In the genomic region with DNA sequence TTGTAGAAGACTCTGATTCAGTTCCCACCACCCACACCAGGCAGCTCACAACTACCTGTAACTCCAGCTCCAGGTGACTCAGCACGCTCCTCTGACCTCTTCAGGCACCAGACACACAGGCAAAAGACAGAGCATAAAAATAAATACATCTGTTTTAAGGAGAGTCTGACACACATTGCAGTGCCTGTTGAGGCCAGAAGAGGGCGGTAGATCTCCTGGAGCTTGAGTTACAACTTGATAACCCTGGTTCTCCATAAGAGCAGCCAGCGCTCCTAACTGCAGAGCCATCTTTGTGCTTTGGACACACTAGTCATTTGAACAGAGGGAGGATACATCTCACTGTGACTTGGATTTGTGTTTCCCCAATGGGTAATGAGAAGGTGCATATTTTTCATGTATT, we compare ENCODE assay signal across 10 mouse cellular contexts. TPM values are rescaled to one million over a fixed set of nuclear protein-coding genes. Genes with fewer than 3 reads are reported as not detected.
DNase-seq lines count a peak whose midpoint lies in the region; ATAC-seq and TF ChIP-seq lines count a peak whose summit lies in the region.
"Had no signal": no experiment of that assay in that cellular context is flagged by ENCODE, and none has a peak within 500 bp of the region (broad histone marks: within the 10 kb centered on the region; RNA-seq: fewer than 3 reads in every experiment).

No protein-coding gene starts in this region.

- WGBS in heart, postnatal 0 days = 43% methylated on average over 3 of the region's 3 CpGs
- 44% methylated on average over 3 of the region's 3 CpGs for whole genome bisulfite sequencing in limb, embryonic 11.5 days
- 56% methylated on average over 3 of the region's 3 CpGs for WGBS in hindbrain, embryonic 16.5 days

- no peak overlapping the region for H3K4me2 ChIP-seq in heart, postnatal 0 days (ENCODE audit: low read depth, low read length)
- H3K4me2 ChIP-seq in limb, embryonic 11.5 days (ENCODE audit: low read depth, severe bottlenecking) = no peak overlapping the region
- H3K4me2 ChIP-seq in hindbrain, embryonic 16.5 days (ENCODE audit: low read length) = no peak overlapping the region
- H3K4me2 ChIP-seq: liver, embryonic 15.5 days had no signal

- H3K4me3 ChIP-seq in heart, postnatal 0 days (ENCODE audit: low read depth, low read length) = no peak overlapping the region
- H3K4me3 ChIP-seq in limb, embryonic 11.5 days (ENCODE audit: low read depth, low read length) = no peak overlapping the region
- no peak overlapping the region for H3K4me3 ChIP-seq in hindbrain, embryonic 16.5 days (ENCODE audit: low read length)
- H3K4me3 ChIP-seq: liver, embryonic 15.5 days had no signal

- no peaks in the 10 kb centered on the region for H3K27me3 ChIP-seq in heart, postnatal 0 days (ENCODE audit: control insufficient read depth, insufficient read depth, low read length)
- H3K27me3 ChIP-seq in limb, embryonic 11.5 days (ENCODE audit: control insufficient read depth, insufficient read depth, low read length) = no peaks in the 10 kb centered on the region
- no peaks in the 10 kb centered on the region for H3K27me3 ChIP-seq in hindbrain, embryonic 16.5 days (replicated peaks; ENCODE audit: control insufficient read depth, insufficient read depth, low read length)
- H3K27me3 ChIP-seq: liver, embryonic 15.5 days had no signal

- peak; percentile 63 for TF ChIP-seq CTCF in heart, postnatal 0 days (IDR thresholded peaks at IDR 0.05; ENCODE audit: low read depth)

- H3K9me3 ChIP-seq in heart, postnatal 0 days (replicated peaks; ENCODE audit: control insufficient read depth, low read length) = no peaks in the 10 kb centered on the region
- H3K9me3 ChIP-seq in limb, embryonic 11.5 days (ENCODE audit: control insufficient read depth, low read length) = no peaks in the 10 kb centered on the region
- no peaks in the 10 kb centered on the region for H3K9me3 ChIP-seq in hindbrain, embryonic 16.5 days (ENCODE audit: control insufficient read depth, low read length)
- H3K9me3 ChIP-seq: liver, embryonic 15.5 days had no signal

- H3K36me3 ChIP-seq in heart, postnatal 0 days (replicated peaks; ENCODE audit: control insufficient read depth, insufficient read depth, low read length) = no peaks in the 10 kb centered on the region
- no peaks in the 10 kb centered on the region for H3K36me3 ChIP-seq in limb, embryonic 11.5 days (ENCODE audit: control insufficient read depth, insufficient read depth, low read length)
- H3K36me3 ChIP-seq in hindbrain, embryonic 16.5 days (ENCODE audit: control insufficient read depth, insufficient read depth, low read length) = no peaks in the 10 kb centered on the region
- H3K36me3 ChIP-seq: liver, embryonic 15.5 days had no signal

- H3K9ac ChIP-seq in heart, postnatal 0 days (replicated peaks; ENCODE audit: low read depth, low read length) = no peak overlapping the region
- H3K9ac ChIP-seq in limb, embryonic 11.5 days (ENCODE audit: low read length) = no peak overlapping the region
- H3K9ac ChIP-seq in hindbrain, embryonic 16.5 days (ENCODE audit: low read depth, low read length) = no peak overlapping the region
- H3K9ac ChIP-seq: liver, embryonic 15.5 days had no signal

- no peak overlapping the region for H3K27ac ChIP-seq in heart, postnatal 0 days (ENCODE audit: low read depth)
- H3K27ac ChIP-seq in limb, embryonic 11.5 days (replicated peaks; ENCODE audit: low read depth, low read length) = no peak overlapping the region
- no peak overlapping the region for H3K27ac ChIP-seq in hindbrain, embryonic 16.5 days (ENCODE audit: low read depth, low read length)
- H3K27ac ChIP-seq: liver, embryonic 15.5 days had no signal

- intact Hi-C loops in heart, postnatal 25 days (cut with DNase I) = no loop called here

- no peak for DNase-seq in heart, postnatal 0 days (ENCODE audit: low spot score)
- no peak for DNase-seq in heart, postnatal 25 days (ENCODE audit: low spot score)
- peak; percentile 69 for DNase-seq in CD4-positive helper T cell, adult 2 months (ENCODE audit: low read depth, low spot score)
- DNase-seq in adrenal gland, adult 2 months = peak; percentile 48
- peak; percentile 24 for DNase-seq in forelimb bud, embryonic 11.5 days (ENCODE audit: low read depth, low spot score)
- peak; percentile 33 for DNase-seq in limb, embryonic 11.5 days (ENCODE audit: low spot score)
- peak; percentile 11 to 16 for DNase-seq in right cerebral cortex, postnatal 36 days (ENCODE audit: low spot score in 2 of 2)

- TF ChIP-seq EP300 in heart, postnatal 0 days (IDR thresholded peaks at IDR 0.05; ENCODE audit: low read depth) = no peak

- ATAC-seq in heart, postnatal 0 days (ENCODE audit: insufficient read depth, low read depth) = no peak
- no peak for ATAC-seq in limb, embryonic 11.5 days (ENCODE audit: insufficient number of reproducible peaks, low FRiP score, low TSS enrichment, low read depth)
- no peak for ATAC-seq in hindbrain, embryonic 16.5 days

- no peaks in the 10 kb centered on the region for H3K4me1 ChIP-seq in heart, postnatal 0 days (ENCODE audit: control insufficient read depth, insufficient read depth)
- no peaks in the 10 kb centered on the region for H3K4me1 ChIP-seq in limb, embryonic 11.5 days (ENCODE audit: control insufficient read depth, insufficient read depth, low read length)
- no peaks in the 10 kb centered on the region for H3K4me1 ChIP-seq in hindbrain, embryonic 16.5 days (ENCODE audit: control insufficient read depth, insufficient read depth, low read depth, low read length)

RNA-seq across cellular contexts. Expression of gene Slc36a3, which starts 13.2 kb away (rescaled TPM):
- total RNA-seq in heart, postnatal 0 days (2014; rRNA removed; ENCODE audit: low replicate concordance) = not detected in 2 replicates
- polyA plus RNA-seq in heart, postnatal 0 days (2015; fragmentation: Nextera tagmentation; extraction: Ambion mirVana) = not detected in 2 replicates
- total RNA-seq in heart, postnatal 25 days (2021) = not detected
- total RNA-seq in adrenal gland, adult 2 months (2021) = not detected
- 0.16 TPM in 1 of 2 replicates, not detected in the other for polyA plus RNA-seq in adrenal gland, adult 2 months (2012; rRNA removed)
- polyA plus RNA-seq in limb, embryonic 11.5 days (2014; fragmentation: Nextera tagmentation; extraction: Ambion mirVana) = not detected in 2 replicates
- not detected in 2 replicates for polyA plus RNA-seq in hindbrain, embryonic 16.5 days (2015; fragmentation: Nextera tagmentation; extraction: Ambion mirVana)
- polyA plus RNA-seq: embryonic facial prominence, embryonic 14.5 days; liver, embryonic 15.5 days had no signal

RNA-seq across cellular contexts. Expression of gene Slc36a2, which starts 20.2 kb away (rescaled TPM):
- total RNA-seq in heart, postnatal 0 days (2014; rRNA removed; ENCODE audit: low replicate concordance) = 2.5 and 10.2 TPM in 2 replicates
- polyA plus RNA-seq in heart, postnatal 0 days (2015; fragmentation: Nextera tagmentation; extraction: Ambion mirVana) = 6.6 and 7.0 TPM in 2 replicates
- total RNA-seq in heart, postnatal 25 days (2021) = 10 to 100 TPM; 14.2 to 14.8 TPM
- total RNA-seq in adrenal gland, adult 2 months (2021) = 100 to 1,000 TPM in 1 of 2 experiments, 10 to 100 TPM in 1; 93.6 to 146 TPM
- polyA plus RNA-seq in adrenal gland, adult 2 months (2012; rRNA removed) = 144 and 233 TPM in 2 replicates
- polyA plus RNA-seq in limb, embryonic 11.5 days (2014; fragmentation: Nextera tagmentation; extraction: Ambion mirVana) = 0.13 and 0.24 TPM in 2 replicates
- 0.56 and 0.87 TPM in 2 replicates for polyA plus RNA-seq in hindbrain, embryonic 16.5 days (2015; fragmentation: Nextera tagmentation; extraction: Ambion mirVana)

RNA-seq across cellular contexts. Expression of gene Slc36a1, which starts 39.4 kb away (rescaled TPM):
- total RNA-seq in heart, postnatal 0 days (2014; rRNA removed; ENCODE audit: low replicate concordance) = 6.9 and 7.8 TPM in 2 replicates
- polyA plus RNA-seq in heart, postnatal 0 days (2015; fragmentation: Nextera tagmentation; extraction: Ambion mirVana) = 0.71 and 1.00 TPM in 2 replicates
- total RNA-seq in heart, postnatal 25 days (2021) = 10 to 100 TPM in 1 of 2 experiments, 1 to 10 TPM in 1; 9.7 to 13.6 TPM
- total RNA-seq in adrenal gland, adult 2 months (2021) = 10 to 100 TPM; 15.9 to 18.7 TPM
- polyA plus RNA-seq in adrenal gland, adult 2 months (2012; rRNA removed) = 16.4 and 21.5 TPM in 2 replicates
- polyA plus RNA-seq in limb, embryonic 11.5 days (2014; fragmentation: Nextera tagmentation; extraction: Ambion mirVana) = 1.7 and 1.9 TPM in 2 replicates
- 4.4 and 4.6 TPM in 2 replicates for polyA plus RNA-seq in hindbrain, embryonic 16.5 days (2015; fragmentation: Nextera tagmentation; extraction: Ambion mirVana)

Comparison
In these comparisons a context has a peak if more than half of its experiments do, and no peak if none do; other contexts are left out.
1. DNase-seq: peak in CD4-positive helper T cell, adult 2 months (single experiment), adrenal gland, adult 2 months (single experiment), forelimb bud, embryonic 11.5 days (single experiment), limb, embryonic 11.5 days (single experiment) and right cerebral cortex, postnatal 36 days (2 of 2); none in heart, postnatal 0 days (single experiment) and heart, postnatal 25 days (single experiment).
2. RNA of gene Slc36a2, which starts 20.2 kb away (polyA plus RNA-seq): 144 to 233 TPM in adrenal gland, adult 2 months; 6.6 to 7.0 TPM in heart, postnatal 0 days, 0.56 to 0.87 TPM in hindbrain, embryonic 16.5 days and 0.13 to 0.24 TPM in limb, embryonic 11.5 days; every median in the first group is over 10 times any median in the second.